Mouse (Mus musculus) lung, postnatal 0 days (tissue): ENCODE measurements around the gene Naaa. TPM values are rescaled to one million over a fixed set of nuclear protein-coding genes. Genes with fewer than 3 reads are reported as not detected.

Experiments
- ATAC-seq: fragments of 200-750 bp; cut with Nextera tagmentation; 2 replicates; pipeline ENCODE4 v1.8.0; 2017; ENCODE audit warnings: moderate library complexity
- DNase-seq: peaks from one replicate; pipeline ENCODE4 v3.0.0-alpha.2; 2016; ENCODE audit warnings: low spot score
- H3K27ac ChIP-seq: fragments of 300-500 bp; sonication (generic); 2 replicates; pipeline ENCODE4 v1.5.1; 2014; ENCODE audit warnings: antibody characterized with exemption, mild to moderate bottlenecking, low read length, mixed read lengths
- H3K27me3 ChIP-seq: fragments of 300-500 bp; sonication (generic); replicated peaks from 2 replicates; pipeline ENCODE4 v1.6.1; 2014; ENCODE audit warnings: low read length, mixed read lengths; ENCODE audit not compliant: insufficient read depth
- H3K36me3 ChIP-seq: fragments of 300-500 bp; sonication (generic); 2 replicates; pipeline ENCODE4 v1.6.1; 2014; ENCODE audit warnings: low read length, mixed read lengths; ENCODE audit not compliant: insufficient read depth
- H3K4me1 ChIP-seq: fragments of 300-500 bp; sonication (generic); 2 replicates; pipeline ENCODE4 v1.6.1; 2014; ENCODE audit warnings: antibody characterized with exemption, low read depth, low read length, mixed read lengths; ENCODE audit not compliant: insufficient read depth
- H3K4me2 ChIP-seq: fragments of 300-500 bp; sonication (generic); replicated peaks from 2 replicates; pipeline ENCODE4 v1.6.1; 2014; ENCODE audit warnings: low read depth, mild to moderate bottlenecking, low read length, moderate library complexity, mixed read lengths
- H3K4me3 ChIP-seq: fragments of 300-500 bp; sonication (generic); 2 replicates; pipeline ENCODE4 v1.5.1; 2014; ENCODE audit warnings: low read depth, low read length
- H3K9ac ChIP-seq: fragments of 300-500 bp; sonication (generic); replicated peaks from 2 replicates; pipeline ENCODE4 v1.6.1; 2014; ENCODE audit warnings: low read depth, mild to moderate bottlenecking
- H3K9me3 ChIP-seq: fragments of 300-500 bp; sonication (generic); 2 replicates; pipeline ENCODE4 v1.6.1; 2016; ENCODE audit warnings: low read length, mixed read lengths
- CTCF ChIP-seq: IDR thresholded peaks from 2 replicates; pipeline ENCODE4 v1.5.1; 2016; ENCODE audit warnings: antibody characterized with exemption, mild to moderate bottlenecking
- EP300 ChIP-seq: IDR thresholded peaks from 2 replicates; pipeline ENCODE4 v1.6.1; 2016; ENCODE audit warnings: antibody characterized with exemption, mild to moderate bottlenecking, control low read depth
- WGBS: fragments of 180-500 bp; shearing (Covaris S2); extraction: QIAGEN DNeasy Blood & Tissue Kit; methylation state at CpG from one replicate; pipeline ENCODE4 v1.1.7; 2014; 5-methylcytosine and 5-hydroxymethylcytosine counted together
- polyA plus RNA-seq: library from polyadenylated mRNA; unstranded; fragments of >200 nt; fragmentation: Nextera tagmentation; extraction: Ambion mirVana; gene quantifications from 2 replicates; pipeline ENCODE4 v1.2.1, GENCODE M21; 2015

Naaa gene
- polyA plus RNA-seq, 1 experiment from 2014 or later: 27.2 TPM

GRCm38 (mm10) chr5:92270496-92270895 is 7.5 kb downstream of the Naaa start:
- Histone ChIP-seq H3K27me3 (no peaks in the 10 kb centered on the region), H3K9me3 (no peaks in the 10 kb centered on the region), H3K9ac (no peak overlapping the region), H3K4me3 (no peak overlapping the region), H3K4me1 (no peaks in the 10 kb centered on the region), H3K27ac (no peak overlapping the region), H3K4me2 (no peak overlapping the region), H3K36me3 (no peaks in the 10 kb centered on the region)
- WGBS: 82% methylated on average over 7 of the region's 7 CpGs
- no peak for TF ChIP-seq CTCF
- no peak for TF ChIP-seq EP300
- ATAC-seq: no peak
- DNase-seq: no peak

- Histone ChIP-seq H3K27me3 (no peaks in the 10 kb centered on the region), H3K36me3 (no peaks in the 10 kb centered on the region), H3K27ac (no peak overlapping the region), H3K9ac (no peak overlapping the region), H3K9me3 (no peaks in the 10 kb centered on the region), H3K4me3 (no peak overlapping the region), H3K4me2 (no peak overlapping the region), H3K4me1 (no peaks in the 10 kb centered on the region)
- WGBS: 34% methylated on average over 4 of the region's 4 CpGs
- no peak for TF ChIP-seq EP300
- no peak for TF ChIP-seq CTCF
- ATAC-seq: peak; percentile 91
- DNase-seq: peak; percentile 88
Observed at GRCm38 (mm10) chr5:92263761-92264359, 14.1 kb downstream of the Naaa start.

GRCm38 (mm10) chr5:92262646-92263045 is 15.3 kb downstream of the Naaa start:
- H3K4me3 ChIP-seq: no peak overlapping the region
- DNase-seq: no peak

GRCm38 (mm10) chr5:92256218-92256617 is 21.8 kb downstream of the Naaa start, which contains the start of gene Ppef2:
Ppef2 (minus strand) TSS chr5:92256278.
- no peak within 1 kb of the TSS for H3K27ac ChIP-seq
- no peak within 1 kb of the TSS for H3K9ac ChIP-seq
- 18% methylated on average over 6 of the region's 6 CpGs for WGBS
- H3K27me3 ChIP-seq: no peaks in the 10 kb centered on the region
- no peak within 1 kb of the TSS for H3K4me3 ChIP-seq
- no peaks in the 10 kb centered on the region for H3K36me3 ChIP-seq
- 0 out of 2 replicates have a peak, but pooled peaks have one; percentile 16 for ATAC-seq
- no peak for DNase-seq
- H3K4me1 ChIP-seq: no peaks in the 10 kb centered on the region
- H3K9me3 ChIP-seq: no peaks in the 10 kb centered on the region
- no peak within 1 kb of the TSS for H3K4me2 ChIP-seq
- TF ChIP-seq CTCF: no peak
- no peak for TF ChIP-seq EP300

More at GRCm38 (mm10) chr5:92262646-92263045, 15.3 kb downstream of the Naaa start:
- H3K9me3 ChIP-seq: no peaks in the 10 kb centered on the region
- H3K27me3 ChIP-seq: no peaks in the 10 kb centered on the region
- TF ChIP-seq EP300 (no peak), CTCF (no peak)
- H3K36me3 ChIP-seq: no peaks in the 10 kb centered on the region
- no peaks in the 10 kb centered on the region for H3K4me1 ChIP-seq
- H3K9ac ChIP-seq: no peak overlapping the region
- 79% methylated on average over 8 of the region's 8 CpGs for WGBS
- H3K4me2 ChIP-seq: no peak overlapping the region
- H3K27ac ChIP-seq: no peak overlapping the region
- no peak for ATAC-seq

- H3K36me3 ChIP-seq: no peaks in the 10 kb centered on the region
- no peak overlapping the region for H3K27ac ChIP-seq
- no peak for DNase-seq
- no peak overlapping the region for H3K4me2 ChIP-seq
- ATAC-seq: no peak
- H3K9ac ChIP-seq: no peak overlapping the region
- H3K4me1 ChIP-seq: no peaks in the 10 kb centered on the region
- TF ChIP-seq EP300 (no peak), CTCF (no peak)
- H3K27me3 ChIP-seq: no peaks in the 10 kb centered on the region
- H3K4me3 ChIP-seq: no peak overlapping the region
- H3K9me3 ChIP-seq: no peaks in the 10 kb centered on the region
- WGBS: 59% methylated on average over 6 of the region's 6 CpGs
Observed at GRCm38 (mm10) chr5:92254476-92254875, 23.5 kb downstream of the Naaa start.

- Histone ChIP-seq H3K27ac (no peak overlapping the region), H3K27me3 (no peaks in the 10 kb centered on the region), H3K36me3 (no peaks in the 10 kb centered on the region), H3K9me3 (no peaks in the 10 kb centered on the region), H3K4me1 (no peaks in the 10 kb centered on the region), H3K4me2 (no peak overlapping the region), H3K9ac (no peak overlapping the region), H3K4me3 (no peak overlapping the region)
- TF ChIP-seq EP300 (no peak), CTCF (peak; percentile 66)
- WGBS: 20% methylated on average over 18 of the region's 18 CpGs
- ATAC-seq (0 out of 2 replicates have a peak, but pooled peaks have one; percentile 21), DNase-seq (no peak)
Observed at GRCm38 (mm10) chr5:92252797-92253343, 25.1 kb downstream of the Naaa start.
